Mouse (Mus musculus) heart, adult 2 months (tissue): Measurements from ENCODE around the gene Efna5.

ENCODE experiments used
- CTCF ChIP-seq: fragments of 200-600 bp; IDR thresholded peaks from 2 replicates; pipeline ENCODE4 v1.8.1; 2022; ENCODE audit warnings: antibody characterized with exemption, mild to moderate bottlenecking, moderate library complexity
- POLR2A ChIP-seq: fragments of 200-500 bp; IDR thresholded peaks from 2 replicates; pipeline ENCODE4 v1.6.1; 2011; ENCODE audit warnings: mild to moderate bottlenecking, low read depth, low read length, control low read depth; ENCODE audit not compliant: insufficient read depth

DNA sequence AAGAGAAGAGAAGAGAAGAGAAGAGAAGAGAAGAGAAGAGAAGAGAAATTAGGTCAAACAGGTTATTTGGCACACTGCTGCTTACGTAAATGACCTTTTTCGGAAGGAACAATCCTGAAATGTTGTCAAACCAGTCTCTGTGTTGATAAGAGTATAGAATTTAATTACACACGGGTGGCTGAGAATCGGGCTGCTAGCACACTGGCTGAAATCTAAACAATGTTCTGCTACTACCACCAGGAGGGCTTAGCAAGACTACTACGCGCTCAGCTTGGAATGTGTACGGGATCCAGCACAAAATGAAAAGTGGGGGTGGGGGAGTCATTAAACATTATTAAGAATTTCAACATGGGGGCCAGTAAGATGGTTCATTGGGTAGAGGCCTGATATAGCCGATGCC is 190.9 kb downstream of the Efna5 start:
- TF ChIP-seq POLR2A (no peak), CTCF (no peak)
